Mouse (Mus musculus) liver (tissue): ENCODE results near the gene Slc40a1.

ENCODE experiments used
- DNase-seq: peaks from one replicate; pipeline ENCODE4 v3.0.0-alpha.2; 2020; ENCODE audit warnings: mixed read lengths

Slc40a1 gene

DNA sequence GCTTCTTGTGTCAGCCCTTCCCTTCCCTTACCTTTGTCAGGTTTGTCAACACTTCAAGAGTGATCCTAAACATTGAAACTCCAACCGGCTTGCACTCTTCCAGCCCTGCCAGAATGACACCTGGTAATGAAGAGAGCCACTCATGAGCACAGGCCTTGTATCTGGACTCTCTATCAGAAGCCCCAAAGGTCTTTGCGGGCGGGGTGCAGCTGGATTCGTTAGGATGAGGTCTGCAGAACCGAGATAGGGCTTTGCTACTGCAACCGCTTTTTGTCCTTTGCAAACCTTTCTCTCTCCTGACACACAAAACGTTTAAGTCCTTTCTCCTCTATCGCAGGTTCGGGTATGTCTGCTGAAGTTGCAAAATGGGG lies at the start of gene Slc40a1:
Gene Slc40a1 (minus strand): TSS at position 131 of the 371 bp plus-strand sequence.
- peak; percentile 89 for DNase-seq

GRCm38 (mm10) chr1:45971314-45971713 lies 45.0 kb upstream of the Slc40a1 start:
- no peak for DNase-seq

DNA sequence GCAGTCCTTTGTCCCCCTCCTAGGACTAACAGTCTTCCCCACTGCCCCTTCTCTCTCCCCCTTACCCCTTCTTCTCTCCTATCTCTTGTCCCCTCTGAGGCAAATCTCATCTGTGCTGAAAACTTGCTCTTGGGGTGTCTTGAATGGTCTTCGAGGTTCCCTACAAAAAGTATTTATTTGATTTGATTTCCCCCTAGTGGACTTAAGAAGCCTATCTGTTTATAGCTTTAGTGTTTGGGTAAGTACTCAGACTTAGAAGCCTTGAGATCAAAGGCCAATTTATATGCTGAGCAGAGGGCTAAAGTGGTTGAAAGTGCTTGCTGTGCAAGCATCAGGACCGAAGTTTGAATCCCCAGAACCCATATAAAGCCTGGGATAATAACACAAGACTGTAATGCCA lies 22.7 kb upstream of the Slc40a1 start:
- no peak for DNase-seq

- no peak for DNase-seq
These were observed 21.5 kb upstream of the Slc40a1 start for GRCm38 (mm10) chr1:45947843-45948242.

DNA sequence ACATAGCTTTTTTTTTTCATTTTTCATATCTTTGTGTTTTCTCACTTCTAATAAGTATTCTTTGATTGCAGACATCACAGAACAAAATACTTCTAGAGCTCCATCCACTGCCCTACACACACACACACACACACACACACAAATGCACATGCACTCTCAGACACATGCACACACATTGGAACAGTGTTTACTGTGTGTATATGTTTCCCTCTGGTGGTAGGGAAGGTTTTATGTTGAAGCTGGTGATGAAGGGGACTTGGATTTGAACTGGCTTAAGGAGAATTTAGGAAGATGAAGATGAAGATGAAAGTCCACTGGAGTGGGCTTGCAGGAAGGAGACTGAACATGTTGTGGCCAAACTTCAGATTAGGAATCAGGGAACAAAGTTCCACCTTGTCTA lies 4.8 kb upstream of the Slc40a1 start:
- no peak for DNase-seq

GRCm38 (mm10) chr1:45926911-45927310 lies 588 bp upstream of the Slc40a1 start:
- DNase-seq, result no peak

- peak; percentile 94 for DNase-seq
These were observed 577 bp downstream of the Slc40a1 start for GRCm38 (mm10) chr1:45925500-45926392.

DNA sequence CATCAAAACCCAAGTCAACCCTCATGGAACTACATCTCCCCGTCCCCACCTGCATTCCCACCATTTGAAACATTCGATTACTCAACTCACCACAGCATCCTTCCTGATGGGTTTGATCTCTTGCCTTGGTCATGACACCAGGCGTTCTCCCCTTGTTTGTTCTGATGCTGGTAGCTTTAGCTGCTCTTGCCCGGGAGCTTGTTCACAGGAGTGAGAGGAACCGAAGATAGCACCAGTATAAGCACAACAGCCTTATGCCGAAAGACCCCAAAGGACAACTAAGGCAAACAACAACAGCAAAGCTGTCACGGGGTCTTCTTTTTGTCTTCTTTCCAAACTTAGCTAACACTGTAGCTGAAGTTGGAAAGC lies 1.2 kb downstream of the Slc40a1 start:
- no peak for DNase-seq

GRCm38 (mm10) chr1:45924516-45924915 lies 1.8 kb downstream of the Slc40a1 start:
- DNase-seq, result no peak

DNA sequence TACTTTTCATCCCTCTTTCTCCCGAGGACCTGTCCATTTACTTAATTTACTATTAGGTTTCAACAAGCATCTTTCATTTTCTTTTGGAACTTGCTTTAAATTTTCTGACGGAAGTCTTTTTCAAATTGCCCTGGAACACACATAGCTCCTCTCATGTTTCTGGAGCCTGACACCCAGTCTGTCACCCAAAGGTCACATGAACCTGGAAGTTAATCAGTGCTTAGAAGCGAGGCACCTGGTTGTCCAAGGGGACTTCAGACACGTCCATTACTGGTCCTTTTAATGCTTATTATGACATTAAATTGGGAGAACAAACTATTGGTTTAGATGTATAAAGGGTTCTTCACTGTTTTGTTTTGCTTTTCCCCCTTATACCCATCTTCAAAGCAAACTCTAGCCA lies 3.0 kb downstream of the Slc40a1 start:
- DNase-seq, result no peak

DNA sequence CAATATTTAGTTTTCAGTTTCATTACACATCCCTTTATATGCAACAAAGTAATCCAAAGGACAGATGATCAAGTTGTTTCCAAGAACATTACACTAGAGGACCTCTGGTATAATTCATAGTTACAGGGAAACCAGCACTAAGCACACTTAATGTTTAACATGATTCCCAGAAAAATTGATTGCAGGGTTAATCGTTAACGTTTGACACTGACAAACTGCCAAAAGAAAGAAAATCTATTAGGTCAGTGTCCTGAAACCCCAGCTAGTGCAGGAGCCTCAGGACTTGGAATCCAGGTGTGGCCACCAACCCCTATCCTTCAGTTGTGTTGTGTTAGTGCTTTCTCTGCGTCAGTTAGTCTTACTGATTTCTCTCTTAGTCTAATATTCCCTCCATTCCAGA lies 5.6 kb downstream of the Slc40a1 start:
- DNase-seq, result no peak

- DNase-seq, result no peak
These were observed 6.6 kb downstream of the Slc40a1 start for GRCm38 (mm10) chr1:45919752-45920151.

GRCm38 (mm10) chr1:45917136-45917803 lies 9.1 kb downstream of the Slc40a1 start:
- no peak for DNase-seq

- no peak for DNase-seq
These were observed 10.1 kb downstream of the Slc40a1 start for GRCm38 (mm10) chr1:45916174-45916573.

DNA sequence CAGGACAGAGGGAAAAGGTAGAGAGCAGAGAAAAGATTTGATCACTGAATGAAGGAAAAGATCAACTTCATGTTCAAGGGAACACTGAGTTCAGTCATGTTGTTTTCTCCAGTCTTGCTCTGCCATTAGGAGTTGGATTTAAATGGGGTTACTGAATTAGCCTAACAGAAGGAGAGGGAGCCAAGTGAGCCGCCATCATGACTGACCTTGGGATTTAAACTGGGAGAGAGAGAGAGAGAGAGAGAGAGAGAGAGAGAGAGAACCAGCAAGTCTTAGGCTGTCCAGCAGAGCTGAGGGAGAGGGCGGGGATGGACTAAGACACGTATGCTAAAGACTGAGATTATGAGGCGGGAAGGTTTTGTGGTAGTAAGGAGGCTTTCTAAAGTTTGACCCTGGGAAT lies 12.1 kb downstream of the Slc40a1 start:
- DNase-seq, result no peak

GRCm38 (mm10) chr1:45905107-45905821 lies 21.1 kb downstream of the Slc40a1 start:
- DNase-seq, result peak; percentile 26

DNA sequence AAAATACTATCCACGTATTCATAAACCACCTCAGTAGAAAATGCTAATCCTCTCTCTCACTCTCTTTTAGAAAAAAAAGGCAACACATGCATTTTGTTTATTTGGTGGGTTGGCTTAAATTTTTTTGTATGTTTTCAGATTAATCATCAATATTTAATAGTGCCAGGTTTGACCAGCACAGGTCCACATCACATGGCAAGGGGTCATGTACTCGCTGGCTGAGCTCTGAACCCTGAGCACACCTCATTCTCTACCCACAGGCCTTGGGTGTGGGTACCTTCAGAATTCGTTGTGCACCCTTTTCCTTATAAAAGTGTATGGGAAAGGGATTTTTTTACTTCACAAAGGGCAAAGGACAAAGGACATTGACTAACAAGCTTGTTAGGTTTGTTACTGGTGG lies 22.2 kb downstream of the Slc40a1 start:
- no peak for DNase-seq

- DNase-seq, result no peak
These were observed 28.3 kb downstream of the Slc40a1 start for GRCm38 (mm10) chr1:45898044-45898443.

GRCm38 (mm10) chr1:45894168-45894912 lies 32.0 kb downstream of the Slc40a1 start:
- no peak for DNase-seq

GRCm38 (mm10) chr1:45891986-45892385 lies 34.3 kb downstream of the Slc40a1 start:
- no peak for DNase-seq

- DNase-seq, result no peak
These were observed 36.1 kb downstream of the Slc40a1 start, which contains the start of gene Gm5269 for GRCm38 (mm10) chr1:45890173-45890572. Gene Gm5269 (minus strand): TSS chr1:45890273.

- DNase-seq, result no peak
These were observed 39.5 kb downstream of the Slc40a1 start for GRCm38 (mm10) chr1:45886800-45887199.

DNA sequence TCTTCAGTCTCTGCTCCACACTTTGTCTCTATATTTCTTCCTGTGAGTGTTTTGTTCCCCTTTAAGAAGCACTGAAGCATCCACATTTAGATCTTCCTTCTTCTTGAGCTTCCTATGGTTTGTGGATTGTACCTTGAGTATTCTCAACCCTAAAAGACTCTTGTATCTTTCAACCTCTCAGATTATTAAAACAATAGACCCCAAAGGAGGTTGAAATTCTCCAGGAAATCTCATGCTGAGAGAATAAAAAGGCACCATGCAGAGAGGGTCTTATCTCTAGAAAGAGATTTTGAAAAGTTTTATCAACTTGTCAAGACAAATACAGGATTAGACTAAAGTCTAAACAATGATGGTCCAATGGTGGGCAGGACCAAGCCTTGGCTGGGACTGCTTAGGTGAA lies 42.9 kb downstream of the Slc40a1 start:
- no peak for DNase-seq
